Mouse (Mus musculus) spleen, adult 2 months (tissue): ENCODE measurements around the gene Ank2. TPM values are rescaled to one million over a fixed set of nuclear protein-coding genes. Genes with fewer than 3 reads are reported as not detected.

Source experiments
- DNase-seq, 2 experiments: peaks; one replicate each; pipeline versions ENCODE4 v3.0.0 to v3.0.0-alpha.2; 2012 to 2021; ENCODE audit warnings: low spot score in 2 of 2, low read depth in 1 of 2
- H3K27ac ChIP-seq: fragments of 200-500 bp; 2 replicates; pipeline ENCODE4 v1.5.1; 2012; ENCODE audit warnings: low read length, inconsistent platforms; ENCODE audit not compliant: insufficient read depth
- H3K27me3 ChIP-seq: fragments of 200-500 bp; 2 replicates; pipeline ENCODE4 v1.6.1; 2012; ENCODE audit warnings: mild to moderate bottlenecking, moderate library complexity, low read length, inconsistent platforms; ENCODE audit not compliant: control insufficient read depth, insufficient read depth
- H3K36me3 ChIP-seq: fragments of 200-500 bp; 2 replicates; pipeline ENCODE4 v1.6.1; 2012; ENCODE audit warnings: mild to moderate bottlenecking, low read length, inconsistent platforms; ENCODE audit not compliant: control insufficient read depth, insufficient read depth
- H3K4me1 ChIP-seq: fragments of 200-500 bp; 2 replicates; pipeline ENCODE4 v1.6.1; 2011; ENCODE audit warnings: inconsistent platforms; ENCODE audit not compliant: control insufficient read depth, insufficient read depth, insufficient read length
- H3K4me3 ChIP-seq: fragments of 200-500 bp; 2 replicates; pipeline ENCODE4 v1.5.1; 2011; ENCODE audit warnings: mild to moderate bottlenecking, inconsistent platforms; ENCODE audit not compliant: insufficient read depth, insufficient read length; ENCODE audit errors: extremely low read depth
- CTCF ChIP-seq: fragments of 200-500 bp; IDR thresholded peaks from 2 replicates; pipeline ENCODE4 v1.5.1; 2011; ENCODE audit warnings: mild to moderate bottlenecking, inconsistent platforms; ENCODE audit not compliant: insufficient read depth, insufficient read length, insufficient replicate concordance; ENCODE audit errors: extremely low read depth
- POLR2A ChIP-seq: fragments of 200-500 bp; IDR thresholded peaks from 2 replicates; pipeline ENCODE4 v1.6.1; 2011; ENCODE audit warnings: low read depth, low read length, inconsistent platforms
- WGBS: fragments of 180-500 bp; shearing (Covaris S2); methylation state at CpG from one replicate; pipeline ENCODE4 v1.1.7; 2018; 5-methylcytosine and 5-hydroxymethylcytosine counted together
- polyA plus RNA-seq: library from polyadenylated mRNA; depleted of rRNA; stranded (reverse); fragments of >200 nt; gene quantifications from 2 replicates; pipeline ENCODE4 v1.2.3, GENCODE M21; 2012

The Ank2 gene
- polyA plus RNA-seq, 1 experiment, result 2.1 TPM

DNA sequence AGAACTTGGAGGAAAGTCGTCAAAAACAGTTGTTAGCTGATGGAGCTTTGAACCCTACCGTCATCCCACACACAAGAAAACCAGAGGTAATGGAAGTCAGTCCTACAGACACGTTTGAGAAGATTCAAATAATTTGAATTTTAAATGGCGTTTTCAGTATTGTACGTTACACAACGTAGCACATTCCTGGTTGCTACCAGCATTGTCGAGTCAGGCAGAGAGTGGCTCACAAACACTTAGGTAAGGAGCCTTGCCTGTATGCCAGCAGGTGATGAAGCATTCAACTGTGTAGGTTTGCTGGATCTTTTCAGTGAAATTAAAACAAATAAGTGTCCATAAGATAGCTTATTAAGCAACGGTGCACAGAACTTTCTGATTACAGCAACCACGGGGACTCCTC is 36.0 kb downstream of the Ank2 start:
- Histone ChIP-seq H3K36me3 (no peaks in the 10 kb centered on the region), H3K4me3 (no peak overlapping the region), H3K27ac (no peak overlapping the region), H3K27me3 (no peaks in the 10 kb centered on the region), H3K4me1 (no peaks in the 10 kb centered on the region)
- WGBS, result 81% methylated on average over 9 of the region's 9 CpGs
- no peak for TF ChIP-seq CTCF
- no peak for TF ChIP-seq POLR2A
- DNase-seq, result no peak

DNA sequence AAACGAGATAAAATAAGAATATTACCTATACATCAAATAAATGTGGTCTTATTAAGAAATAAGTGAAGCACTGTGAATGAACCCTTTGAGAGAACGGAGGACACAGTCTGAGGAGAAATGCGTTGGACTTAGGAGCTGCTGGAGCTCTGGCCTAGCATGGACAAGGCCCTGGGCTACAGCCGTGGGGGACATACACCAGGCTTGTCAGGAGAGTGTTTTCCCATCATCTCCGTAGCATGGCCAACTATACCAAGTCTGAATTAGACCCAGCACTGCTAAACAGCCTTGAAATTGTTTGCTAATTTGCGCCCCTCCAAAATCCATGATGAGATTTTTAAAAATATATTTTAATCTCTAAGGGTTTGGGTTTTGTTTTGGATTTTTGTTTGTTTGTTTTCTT is 36.7 kb downstream of the Ank2 start:
- H3K36me3 ChIP-seq, result no peaks in the 10 kb centered on the region
- no peak overlapping the region for H3K27ac ChIP-seq
- no peaks in the 10 kb centered on the region for H3K27me3 ChIP-seq
- 89% methylated on average over 6 of the region's 6 CpGs for WGBS
- no peaks in the 10 kb centered on the region for H3K4me1 ChIP-seq
- TF ChIP-seq CTCF (no peak), POLR2A (no peak)
- no peak for DNase-seq
- H3K4me3 ChIP-seq, result no peak overlapping the region

DNA sequence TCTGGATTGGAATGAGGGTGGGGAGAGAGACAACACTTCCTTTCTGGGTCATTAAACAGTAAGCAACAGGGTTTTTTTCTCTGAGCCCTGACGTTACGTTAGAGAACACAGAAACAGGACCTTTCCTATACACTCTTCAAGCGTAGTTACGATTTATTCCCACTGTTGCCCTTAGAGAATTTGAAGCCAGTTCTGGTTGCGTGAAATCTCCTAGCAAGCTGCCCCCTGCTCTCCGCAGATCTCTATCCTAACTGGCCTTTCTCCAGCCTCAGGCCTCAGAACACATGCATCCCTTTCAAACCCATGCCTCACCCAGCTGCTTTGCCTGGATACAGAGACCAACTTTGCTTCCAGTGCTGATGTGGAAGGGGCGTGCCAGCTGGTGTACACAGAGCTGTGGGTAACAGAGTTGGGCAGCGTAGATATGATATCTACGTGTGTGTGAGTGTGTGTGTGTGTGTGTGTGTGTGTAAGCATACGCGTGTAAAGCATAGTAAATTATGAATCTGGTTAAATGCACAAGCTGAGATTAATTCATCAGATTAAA is 38.2 kb downstream of the Ank2 start:
- TF ChIP-seq CTCF, result no peak
- no peak for TF ChIP-seq POLR2A
- Histone ChIP-seq H3K27ac (no peak overlapping the region), H3K36me3 (no peaks in the 10 kb centered on the region), H3K27me3 (no peaks in the 10 kb centered on the region), H3K4me1 (no peaks in the 10 kb centered on the region), H3K4me3 (no peak overlapping the region)
- DNase-seq, result no peak
- WGBS, result 81% methylated on average over 11 of the region's 11 CpGs

DNA sequence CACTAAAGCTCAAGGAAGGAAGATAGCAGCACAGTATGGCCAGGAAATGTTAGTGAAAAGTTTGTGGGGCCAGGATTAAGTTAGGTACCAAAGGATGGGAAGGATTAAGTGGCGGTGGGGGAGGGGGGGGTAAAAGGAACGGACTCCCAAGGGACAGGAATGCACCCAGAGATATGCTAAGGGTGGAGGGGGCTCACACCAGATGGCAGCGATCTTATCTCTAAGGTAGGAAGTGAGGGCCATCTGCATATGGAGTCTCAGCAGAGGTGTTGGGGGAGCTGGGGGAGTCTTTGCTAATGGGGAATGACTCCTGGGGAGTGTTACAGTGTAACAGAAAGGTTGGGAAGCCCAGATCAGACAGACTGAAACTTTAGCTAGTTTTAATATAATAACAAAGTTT is 39.3 kb downstream of the Ank2 start:
- H3K4me3 ChIP-seq, result no peak overlapping the region
- DNase-seq, result no peak
- H3K27me3 ChIP-seq, result no peaks in the 10 kb centered on the region
- H3K27ac ChIP-seq, result no peak overlapping the region
- no peaks in the 10 kb centered on the region for H3K36me3 ChIP-seq
- H3K4me1 ChIP-seq, result no peaks in the 10 kb centered on the region
- no peak for TF ChIP-seq CTCF
- TF ChIP-seq POLR2A, result no peak
- 24% methylated on average over 3 of the region's 3 CpGs for WGBS

DNA sequence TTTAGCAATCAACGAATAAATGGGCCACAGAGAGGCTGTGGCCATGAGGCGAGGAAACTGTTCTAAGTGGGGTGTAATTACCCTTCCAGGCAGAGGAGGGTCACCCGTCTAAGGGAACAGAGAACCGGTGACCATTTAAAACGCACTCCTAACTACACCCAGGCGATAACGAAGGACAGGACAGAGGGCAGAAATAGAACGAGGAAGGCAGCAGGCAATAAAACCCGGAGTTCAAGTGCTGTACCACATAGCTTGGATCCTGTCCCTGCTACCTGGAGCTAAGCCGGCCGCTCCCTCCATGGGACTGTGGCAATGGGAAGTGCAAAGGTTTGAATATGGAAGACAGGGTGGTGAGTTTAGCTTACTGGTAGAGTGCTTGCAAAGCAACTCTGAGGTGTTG is 40.2 kb downstream of the Ank2 start:
- Histone ChIP-seq H3K4me1 (no peaks in the 10 kb centered on the region), H3K27ac (no peak overlapping the region), H3K4me3 (no peak overlapping the region), H3K27me3 (no peaks in the 10 kb centered on the region), H3K36me3 (no peaks in the 10 kb centered on the region)
- no peak for TF ChIP-seq CTCF
- no peak for TF ChIP-seq POLR2A
- DNase-seq, result no peak
- WGBS, result 57% methylated on average over 11 of the region's 11 CpGs

DNA sequence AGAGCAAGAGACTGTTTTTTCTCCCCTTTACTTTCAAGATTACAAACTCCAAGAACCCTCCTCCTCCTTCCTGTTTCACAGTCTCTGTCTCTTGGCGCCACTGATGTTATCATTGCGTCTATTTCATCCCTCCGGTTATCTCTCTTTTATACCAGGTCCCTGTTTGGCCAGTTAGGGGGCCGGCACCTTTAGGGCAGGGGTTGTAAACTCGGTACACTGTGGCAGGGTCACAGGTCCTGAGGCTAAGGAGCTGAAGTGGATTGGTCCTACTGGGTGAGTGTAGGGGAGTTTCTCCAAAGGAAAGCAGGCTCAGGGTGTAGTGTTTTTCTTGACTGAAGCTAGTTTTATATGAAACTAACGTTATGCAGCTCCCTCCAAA is 40.7 kb downstream of the Ank2 start:
- WGBS, result 42% methylated on average over 6 of the region's 6 CpGs
- H3K27me3 ChIP-seq, result no peaks in the 10 kb centered on the region
- TF ChIP-seq POLR2A (no peak), CTCF (no peak)
- no peak overlapping the region for H3K4me3 ChIP-seq
- no peaks in the 10 kb centered on the region for H3K4me1 ChIP-seq
- no peak overlapping the region for H3K27ac ChIP-seq
- DNase-seq, result no peak
- no peaks in the 10 kb centered on the region for H3K36me3 ChIP-seq

DNA sequence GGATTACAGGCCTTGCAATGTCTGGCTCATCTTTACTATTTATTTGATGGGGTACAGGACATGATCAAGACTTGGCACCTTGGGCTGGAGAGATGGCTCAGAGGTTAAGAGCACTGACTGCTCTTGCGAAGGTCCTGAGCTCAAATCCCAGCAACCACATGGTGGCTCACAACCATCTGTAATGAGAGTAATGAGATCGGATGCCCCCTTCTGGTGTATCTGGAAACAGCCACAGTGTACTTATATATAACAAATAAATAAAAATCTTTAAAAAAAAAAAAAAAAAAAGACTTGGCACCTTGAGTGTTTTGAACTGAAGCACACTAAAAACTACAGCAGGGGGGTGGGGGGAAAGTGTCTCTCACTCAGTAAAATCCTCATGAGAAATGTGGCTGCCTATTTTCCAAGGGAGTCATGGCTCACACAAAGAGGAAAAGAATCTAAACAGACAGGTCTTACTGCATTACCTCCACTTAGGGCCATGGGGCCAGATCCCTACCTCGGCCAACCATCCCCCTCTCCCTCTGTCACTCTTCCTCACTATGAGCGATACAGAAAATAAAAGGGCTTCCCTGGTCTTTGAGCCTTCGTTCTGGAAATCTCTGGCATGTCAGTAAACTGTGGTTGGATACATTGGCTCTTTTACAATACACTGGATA is 41.3 kb downstream of the Ank2 start:
- 66% methylated on average over 5 of the region's 5 CpGs for WGBS

More for the DNA sequence above, 41.3 kb downstream of the Ank2 start:
- Histone ChIP-seq H3K4me3 (no peak overlapping the region), H3K4me1 (no peaks in the 10 kb centered on the region), H3K36me3 (no peaks in the 10 kb centered on the region), H3K27ac (no peak overlapping the region), H3K27me3 (no peaks in the 10 kb centered on the region)
- no peak for DNase-seq
- TF ChIP-seq CTCF (no peak), POLR2A (no peak)
